Mouse (Mus musculus): ENCODE results near the gene Ddx23.

Gene Ddx23

GRCm38 (mm10) chr15:98662567-98663545 lies at the start of gene Ddx23:
Gene Ddx23 (minus strand): TSS chr15:98662894.
- peak; percentile 98 to 99 for DNase-seq (ENCODE audit: low spot score in 2 of 2)

GRCm38 (mm10) chr15:98710442-98710841 lies 47.7 kb upstream of the Ddx23 start:
- DNase-seq (ENCODE audit: low spot score in 2 of 2) = peak; percentile 75 to 79

- peak; percentile 91 to 93 for DNase-seq (ENCODE audit: low spot score in 2 of 2)
Measured at GRCm38 (mm10) chr15:98707766-98708372, 45.2 kb upstream of the Ddx23 start, which contains the start of gene Ccdc65. Gene Ccdc65 (plus strand): TSS chr15:98708207.

- no peak for DNase-seq (ENCODE audit: low spot score in 2 of 2)
Measured at GRCm38 (mm10) chr15:98704312-98704711, 41.6 kb upstream of the Ddx23 start.

DNA sequence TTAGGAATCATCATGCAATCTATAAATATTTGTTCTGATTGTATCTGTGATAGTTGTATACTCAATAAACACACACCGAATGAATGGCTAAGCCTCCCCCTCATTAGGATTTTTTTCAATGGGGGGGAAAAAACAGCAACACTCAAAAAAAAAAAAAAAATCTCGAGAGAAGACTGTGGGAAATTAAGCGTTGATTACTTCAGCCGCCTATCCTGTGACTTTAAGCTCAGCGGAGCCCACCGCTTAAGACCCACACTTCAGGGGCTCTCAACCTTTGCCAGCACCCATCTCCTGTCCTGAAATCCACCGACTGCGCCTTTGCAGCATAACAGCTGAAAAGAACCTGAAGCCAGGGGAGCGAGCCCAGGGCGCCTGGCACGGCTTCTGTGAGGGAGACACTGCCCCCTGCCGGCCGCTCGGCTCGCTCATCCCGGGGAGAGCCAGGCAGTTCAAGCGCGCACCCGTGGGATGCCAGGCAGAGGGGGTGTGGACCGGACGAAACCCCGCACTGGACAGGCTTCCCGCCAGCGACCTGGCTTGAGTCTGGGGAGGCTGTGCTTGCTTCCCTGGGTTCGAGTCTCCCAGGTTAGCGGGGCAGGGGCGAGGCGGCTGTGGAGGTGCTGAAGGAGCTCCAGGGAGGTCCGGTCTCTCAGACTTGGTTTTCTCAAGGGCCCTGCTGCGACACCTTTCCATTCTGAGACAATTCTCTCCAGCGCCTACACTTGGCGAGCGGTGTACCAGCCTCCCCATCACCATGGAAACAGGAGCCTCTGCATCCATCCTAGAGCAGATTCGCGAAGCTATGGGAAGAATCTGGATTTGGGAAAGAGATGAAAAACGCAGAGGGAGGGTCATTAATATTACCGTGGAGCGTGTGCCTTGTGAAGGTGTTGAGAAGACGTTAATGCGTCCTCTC lies 36.8 kb upstream of the Ddx23 start:
- peak; percentile 93 to 95 for DNase-seq (ENCODE audit: low spot score in 2 of 2)

DNA sequence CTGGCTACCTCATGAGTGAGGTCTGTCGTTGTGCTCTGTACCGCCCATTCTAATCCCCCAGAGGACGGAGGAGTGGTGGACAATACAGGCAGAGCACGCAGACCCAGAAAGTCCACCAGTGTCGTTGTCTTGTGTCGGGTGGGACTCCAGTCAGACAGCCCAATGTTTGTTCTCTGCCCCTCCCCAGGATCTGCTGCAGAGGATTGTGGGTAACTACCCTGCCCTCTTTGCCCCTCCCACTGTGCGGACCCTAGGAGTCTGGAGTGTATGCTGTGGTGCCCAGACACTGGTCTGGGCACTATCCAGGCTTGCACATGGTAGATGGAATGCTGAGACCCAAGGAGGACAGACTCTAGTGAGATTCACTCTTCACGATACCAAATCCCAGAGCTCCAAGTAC lies 33.5 kb upstream of the Ddx23 start:
- DNase-seq (ENCODE audit: low spot score in 2 of 2) = no peak

- DNase-seq (ENCODE audit: low spot score in 2 of 2) = no peak
Measured at GRCm38 (mm10) chr15:98695726-98696125, 33.0 kb upstream of the Ddx23 start.

- no peak for DNase-seq (ENCODE audit: low spot score in 2 of 2)
Measured at GRCm38 (mm10) chr15:98692171-98692715, 29.5 kb upstream of the Ddx23 start.

DNA sequence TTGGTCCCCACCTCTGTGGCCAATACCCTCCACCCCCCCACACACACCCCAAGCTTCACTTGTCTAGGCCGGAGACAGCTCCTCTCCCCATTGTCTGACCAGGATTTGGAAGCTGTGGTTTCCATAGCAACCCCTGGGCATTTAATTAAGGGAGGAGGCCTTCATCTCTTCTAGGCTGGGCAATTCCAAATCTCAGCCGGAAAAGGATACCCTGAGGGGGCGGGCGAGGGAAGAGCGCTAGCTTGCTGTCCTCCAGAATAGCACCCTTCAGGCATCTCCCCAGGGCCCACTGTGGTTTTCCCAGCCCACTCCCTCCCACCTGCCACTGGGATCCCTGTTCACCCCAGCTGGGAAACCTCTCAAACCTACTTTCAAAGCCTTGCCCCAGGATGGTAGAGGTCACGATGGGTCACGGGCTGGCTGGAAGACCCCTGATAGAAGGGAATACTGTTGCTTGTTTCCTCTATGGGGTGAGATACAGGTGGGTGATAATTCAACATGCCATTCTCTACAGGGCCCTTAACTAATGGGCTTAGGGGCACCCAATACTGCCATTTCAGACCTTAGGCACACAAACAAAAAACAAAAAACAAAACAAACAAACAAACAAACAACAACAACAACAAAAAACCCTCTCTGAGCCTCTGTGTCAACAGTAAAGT lies 28.9 kb upstream of the Ddx23 start:
- peak; percentile 49 to 58 for DNase-seq (ENCODE audit: low spot score in 2 of 2)

GRCm38 (mm10) chr15:98689682-98690081 lies 27.0 kb upstream of the Ddx23 start:
- peak in 1 of 2 experiments; percentile 32 for DNase-seq (ENCODE audit: low spot score in 2 of 2)

DNA sequence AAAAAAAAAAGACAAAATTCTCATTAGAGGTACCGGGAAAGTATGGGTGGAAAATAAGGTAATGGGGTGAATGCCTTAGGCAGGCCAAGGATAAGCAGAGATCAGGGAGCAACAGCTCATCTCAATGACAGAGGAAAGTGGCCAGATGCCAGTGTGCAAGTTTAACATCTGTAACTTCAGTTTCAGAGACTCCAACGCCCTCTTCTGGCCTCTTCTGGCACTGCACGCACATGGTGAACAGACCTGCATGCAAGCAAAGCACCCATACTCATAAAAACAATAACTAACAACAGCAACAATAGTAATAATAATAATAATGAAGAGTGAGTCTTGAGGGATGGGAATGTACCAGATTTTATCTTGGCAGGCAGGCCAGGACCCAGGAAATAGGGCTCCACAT lies 23.2 kb upstream of the Ddx23 start:
- no peak for DNase-seq (ENCODE audit: low spot score in 2 of 2)

GRCm38 (mm10) chr15:98683746-98684145 lies 21.1 kb upstream of the Ddx23 start:
- no peak for DNase-seq (ENCODE audit: low spot score in 2 of 2)

DNA sequence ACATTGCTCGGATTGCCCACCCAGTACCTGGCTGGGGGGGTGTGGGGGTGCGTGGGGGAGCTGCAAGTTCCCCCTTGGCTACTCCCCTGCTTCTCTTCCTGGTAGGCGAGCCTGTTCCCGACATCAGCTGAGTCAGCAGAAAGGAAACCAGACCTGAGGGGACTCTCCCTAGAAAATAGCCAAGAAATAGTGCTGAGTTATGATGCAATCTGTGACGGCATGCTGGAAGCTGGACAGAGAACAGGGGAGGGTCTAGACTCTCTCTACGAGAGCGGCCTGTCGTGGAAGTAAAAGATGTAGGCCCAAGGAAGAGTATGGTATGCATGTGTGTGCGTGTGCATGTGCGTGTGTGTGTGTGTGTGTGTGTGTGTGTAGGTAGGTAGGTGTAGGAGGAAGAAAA lies 20.5 kb upstream of the Ddx23 start:
- DNase-seq (ENCODE audit: low spot score in 2 of 2) = no peak

DNA sequence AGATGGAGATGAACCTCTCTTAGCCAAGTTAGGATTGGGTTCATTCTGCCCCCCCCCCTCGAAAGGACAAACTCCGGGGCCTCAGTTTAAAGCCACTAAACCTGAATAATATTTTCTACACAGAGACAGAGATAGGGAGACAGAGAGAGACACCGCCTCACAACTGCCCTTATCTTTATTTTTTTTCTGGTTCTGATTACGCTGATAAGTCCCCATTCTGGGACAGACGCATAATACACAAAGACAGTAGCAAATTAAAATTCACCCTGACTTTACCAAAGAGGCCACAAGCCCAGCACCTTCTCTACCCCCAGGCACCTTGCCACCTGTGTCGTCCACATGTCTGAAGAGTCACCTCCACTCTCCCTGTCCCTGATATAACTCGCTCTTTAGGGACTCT lies 18.9 kb upstream of the Ddx23 start:
- DNase-seq (ENCODE audit: low spot score in 2 of 2) = no peak

DNA sequence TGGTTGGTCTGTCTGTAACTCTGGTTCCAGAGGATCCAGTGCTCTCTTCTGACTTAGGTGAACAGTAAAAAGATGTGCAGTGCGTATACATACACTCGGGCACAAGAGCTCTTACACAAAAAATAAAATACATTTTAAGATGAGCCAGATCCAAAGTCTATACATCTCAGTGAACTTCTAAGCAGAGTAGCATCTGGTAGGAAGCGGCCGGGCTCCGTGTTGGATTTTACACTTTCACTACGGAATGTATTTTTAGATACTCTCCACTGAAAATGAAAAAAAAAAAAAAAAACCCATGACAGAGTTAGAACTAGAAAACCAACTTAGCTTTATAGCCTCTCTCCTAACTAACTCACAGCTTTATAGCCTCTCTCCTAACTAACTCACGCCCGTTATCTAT lies 18.0 kb upstream of the Ddx23 start:
- DNase-seq (ENCODE audit: low spot score in 2 of 2) = peak in 1 of 2 experiments; percentile 35

GRCm38 (mm10) chr15:98677977-98678376 lies 15.3 kb upstream of the Ddx23 start:
- DNase-seq (ENCODE audit: low spot score in 2 of 2) = no peak

- peak; percentile 84 to 89 for DNase-seq (ENCODE audit: low spot score in 2 of 2)
Measured at GRCm38 (mm10) chr15:98676940-98677728, 14.4 kb upstream of the Ddx23 start, which contains the start of gene Rnd1. Gene Rnd1 (minus strand): TSS chr15:98677461.

DNA sequence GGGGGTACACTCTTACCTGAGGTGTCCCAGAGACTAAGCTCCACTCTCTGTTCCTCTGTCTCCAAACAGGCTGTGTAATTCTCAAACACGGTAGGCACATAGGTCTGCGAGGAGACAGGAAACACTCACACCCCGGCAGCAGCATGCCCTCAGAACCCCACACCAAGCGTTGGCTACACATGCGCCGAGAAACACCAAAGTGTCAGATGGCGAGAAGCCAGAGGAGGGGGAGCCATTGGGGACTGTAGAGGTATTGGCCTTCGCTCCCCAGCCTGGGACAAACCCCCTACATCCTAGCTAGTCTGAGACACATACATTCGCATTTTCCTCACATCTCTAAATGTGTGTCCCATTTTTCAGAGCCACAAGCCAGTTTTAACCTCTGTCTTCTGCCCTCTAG lies 13.8 kb upstream of the Ddx23 start:
- no peak for DNase-seq (ENCODE audit: low spot score in 2 of 2)

- no peak for DNase-seq (ENCODE audit: low spot score in 2 of 2)
Measured at GRCm38 (mm10) chr15:98675634-98676250, 13.0 kb upstream of the Ddx23 start.

Data from right cerebral cortex, adult 2 months (tissue).